Mouse (Mus musculus): ENCODE data around the gene Muc20. TPM values are rescaled to one million over a fixed set of nuclear protein-coding genes. Genes with fewer than 3 reads are reported as not detected.

Muc20 gene
- total RNA-seq, 1 experiment from 2014 or later = not detected

- no peak for ATAC-seq (replicated peaks; ENCODE audit: low read depth, poor library complexity, severe bottlenecking)
These were observed 69.0 kb downstream of the Muc20 start for GRCm38 (mm10) chr16:32728240-32728639.

Other genes starting within 250 kb of the Muc20 start
- 133 and 139 TPM in 2 replicates for gene Tfrc, start 188.5 kb downstream of the Muc20 start, total RNA-seq (2017)
- gene Tnk2, start 153.6 kb downstream of the Muc20 start, total RNA-seq (2017) = 11.7 and 13.4 TPM in 2 replicates
- gene Muc4, start 61.5 kb downstream of the Muc20 start, total RNA-seq (2017) = not detected in 2 replicates
- not detected in 2 replicates for gene Smbd1, start 13.0 kb upstream of the Muc20 start, total RNA-seq (2017)
- gene Fyttd1, start 80.1 kb upstream of the Muc20 start, total RNA-seq (2017) = 42.8 and 63.5 TPM in 2 replicates
- 11.0 and 12.7 TPM in 2 replicates for gene Rubcn, start 80.3 kb upstream of the Muc20 start, total RNA-seq (2017)
- 14.2 and 20.0 TPM in 2 replicates for gene Lrch3, start 116.7 kb upstream of the Muc20 start, total RNA-seq (2017)